Mouse (Mus musculus) myocyte (in vitro differentiated cells): ENCODE measurements around the gene Dao.

Source experiments
- CEBPB ChIP-seq: IDR thresholded peaks from 2 replicates; pipeline ENCODE4 v1.6.1; 2011; ENCODE audit warnings: mild to moderate bottlenecking, moderate library complexity; ENCODE audit not compliant: poor library complexity, insufficient read depth, severe bottlenecking
- E2F4 ChIP-seq: IDR thresholded peaks from one replicate; pipeline ENCODE4 v1.6.1; 2011; ENCODE audit warnings: mild to moderate bottlenecking, control low read depth, moderate library complexity; ENCODE audit not compliant: insufficient read depth
- MAX ChIP-seq: IDR thresholded peaks from one replicate; pipeline ENCODE4 v1.6.1; 2011; ENCODE audit warnings: low read depth, mild to moderate bottlenecking, control low read depth
- MYOG ChIP-seq, 3 experiments: IDR thresholded peaks; one replicate each; pipeline ENCODE4 v1.6.1; 2011; ENCODE audit warnings: control low read depth in 2 of 3, low read depth in 2 of 3, mild to moderate bottlenecking in 2 of 3; ENCODE audit not compliant: insufficient read length in 2 of 3, control insufficient read depth in 1 of 3, insufficient read depth in 1 of 3
- POLR2A ChIP-seq: IDR thresholded peaks from one replicate; pipeline ENCODE4 v1.6.1; 2011; ENCODE audit warnings: low read depth, mild to moderate bottlenecking, control low read depth, moderate library complexity; ENCODE audit not compliant: insufficient read length
- POLR2AphosphoS2 ChIP-seq: IDR thresholded peaks from one replicate; pipeline ENCODE4 v1.6.1; 2011; ENCODE audit warnings: low read depth, control low read depth; ENCODE audit not compliant: insufficient read length
- REST ChIP-seq: IDR thresholded peaks from one replicate; pipeline ENCODE4 v1.6.1; 2011; ENCODE audit warnings: mild to moderate bottlenecking, control low read depth, moderate library complexity; ENCODE audit not compliant: insufficient read depth, insufficient read length
- TCF12 ChIP-seq: IDR thresholded peaks from one replicate; pipeline ENCODE4 v1.6.1; 2011; ENCODE audit warnings: mild to moderate bottlenecking, control low read depth; ENCODE audit not compliant: poor library complexity, insufficient read depth, severe bottlenecking
- TCF3 ChIP-seq: IDR thresholded peaks from one replicate; pipeline ENCODE4 v1.6.1; 2011; ENCODE audit warnings: low read depth, control low read depth; ENCODE audit not compliant: insufficient read length
- USF1 ChIP-seq: IDR thresholded peaks from one replicate; pipeline ENCODE4 v1.6.1; 2011; ENCODE audit warnings: low read depth, mild to moderate bottlenecking, control low read depth, moderate library complexity

DNA sequence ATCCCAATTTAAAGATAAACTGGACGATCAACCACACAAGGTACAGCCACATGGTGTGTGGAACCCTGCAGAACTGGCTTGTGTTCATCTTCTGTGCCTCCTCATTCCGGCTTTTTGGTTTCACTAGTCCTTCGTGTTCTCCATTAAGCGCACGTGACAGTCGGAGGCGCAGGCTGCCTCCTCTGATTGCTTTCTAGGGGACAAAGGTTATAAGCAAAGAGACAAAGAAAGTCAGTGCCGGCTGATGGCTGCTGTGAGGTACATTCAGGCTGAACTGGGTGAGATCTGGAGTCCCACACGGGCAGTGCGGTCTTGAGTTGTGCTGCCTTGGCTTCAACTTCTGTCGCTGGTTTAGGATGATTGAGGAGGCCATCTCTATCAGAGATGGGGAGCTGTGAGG is 1.1 kb downstream of the Dao start:
- TF ChIP-seq MAX (no peak), POLR2A (no peak), MYOG (IDR thresholded peaks at IDR 0.05; ENCODE audit: control insufficient read depth in 1 of 3, insufficient read depth in 1 of 3, insufficient read length in 2 of 3, low read depth in 2 of 3) (no peak), REST (no peak), TCF12 (no peak), CEBPB (no peak), USF1 (no peak), TCF3 (no peak), E2F4 (no peak), POLR2AphosphoS2 (no peak)
